ENCODE assay signal across 13 mouse cellular contexts in the genomic region with DNA sequence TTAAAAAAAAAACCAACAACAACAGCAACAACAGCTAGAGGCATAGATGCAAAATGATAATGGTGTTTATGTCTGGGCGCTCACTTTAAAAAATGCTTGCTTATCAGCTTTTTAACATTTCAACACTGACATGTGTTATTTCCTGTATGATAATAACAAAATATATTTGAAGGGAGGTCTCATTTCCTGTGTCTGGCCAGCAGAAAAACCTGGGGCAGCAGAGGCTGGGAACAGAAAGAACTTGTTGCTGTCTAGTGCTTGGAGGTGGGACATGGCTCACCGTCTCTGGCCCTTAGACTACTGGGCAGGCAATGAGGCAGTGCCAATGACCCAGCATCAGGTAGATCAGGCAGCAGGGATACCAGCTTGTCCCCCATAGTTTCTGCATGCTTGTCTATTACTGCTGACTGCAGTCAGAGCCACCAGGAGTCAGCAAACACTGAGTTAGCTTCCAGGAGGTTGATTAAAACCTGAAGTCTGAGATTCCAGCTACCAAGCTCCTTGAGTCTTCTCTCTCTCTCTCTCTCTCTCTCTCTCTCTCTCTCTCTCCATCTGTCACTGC. TPM values are rescaled to one million over a fixed set of nuclear protein-coding genes. Genes with fewer than 3 reads are reported as not detected.
A peak's percentile ranks its signal among the peaks of the same experiment; 100 is the strongest.
DNase-seq lines count a peak whose midpoint lies in the region; ATAC-seq and TF ChIP-seq lines count a peak whose summit lies in the region.
"Had no signal": no experiment of that assay in that cellular context is flagged by ENCODE, and none has a peak within 500 bp of the region (broad histone marks: within the 10 kb centered on the region; RNA-seq: fewer than 3 reads in every experiment).

No protein-coding gene starts in this region.

- H3K27me3 ChIP-seq in kidney, embryonic 16.5 days (ENCODE audit: insufficient read depth, low read length): peaks cover 34% of the 10 kb centered on the region
- no peaks in the 10 kb centered on the region; the same call in 1 of the 2 replicates for H3K27me3 ChIP-seq in cerebellum, adult 2 months (ENCODE audit: control insufficient read depth, insufficient read depth, low read length)

- intact Hi-C loops in left cerebral cortex, postnatal 4 days (cut with DNase I): no loop called here

- 0 out of 2 replicates have a peak overlapping the region, but pooled peaks have one; percentile 21 for H3K27ac ChIP-seq in kidney, embryonic 16.5 days (ENCODE audit: low read length)
- no peak overlapping the region for H3K27ac ChIP-seq in cerebellum, adult 2 months (ENCODE audit: insufficient read depth, low read length)
- H3K27ac ChIP-seq: hindbrain, embryonic 15.5 days; macrophage had no signal

- WGBS in kidney, embryonic 16.5 days: 41% methylated on average over 2 of the region's 2 CpGs
- 59% methylated on average over 2 of the region's 2 CpGs for WGBS in cerebellum, adult 2 months

- no peak for TF ChIP-seq POLR2A in cerebellum, adult 2 months (IDR thresholded peaks at IDR 0.05; ENCODE audit: borderline replicate concordance, insufficient read depth, low read length)

- DNase-seq in kidney, adult 8-10 months: no peak
- DNase-seq in A20 (ENCODE audit: low read depth, low spot score): peak; percentile 13
- DNase-seq in kidney, postnatal 10 days: peak; percentile 54
- DNase-seq in cerebellum, adult 2 months: no peak
- no peak for DNase-seq in left cerebral cortex, postnatal 4 days
- no peak for DNase-seq in right cerebral cortex, postnatal 36 days (ENCODE audit: low spot score in 2 of 2)
- DNase-seq: adrenal gland, adult 8-10 months; layer of hippocampus, adult 9-11 months; thymus, adult 18-20 months had no signal

- H3K4me2 ChIP-seq in kidney, embryonic 16.5 days (replicated peaks; ENCODE audit: low read depth, low read length): no peak overlapping the region
- H3K4me2 ChIP-seq: hindbrain, embryonic 15.5 days had no signal

- no peak overlapping the region for H3K9ac ChIP-seq in kidney, embryonic 16.5 days (replicated peaks; ENCODE audit: low read length)
- H3K9ac ChIP-seq: hindbrain, embryonic 15.5 days had no signal

- no peaks in the 10 kb centered on the region for H3K9me3 ChIP-seq in kidney, embryonic 16.5 days (ENCODE audit: low read length)
- H3K9me3 ChIP-seq: hindbrain, embryonic 15.5 days had no signal

- H3K4me3 ChIP-seq in kidney, embryonic 16.5 days (ENCODE audit: low read length): no peak overlapping the region
- H3K4me3 ChIP-seq in cerebellum, adult 2 months (replicated peaks; ENCODE audit: insufficient read depth, low read depth, low read length): no peak overlapping the region
- H3K4me3 ChIP-seq: hindbrain, embryonic 15.5 days had no signal

- H3K36me3 ChIP-seq in kidney, embryonic 16.5 days (ENCODE audit: insufficient read depth, low read length): no peaks in the 10 kb centered on the region
- H3K36me3 ChIP-seq: hindbrain, embryonic 15.5 days had no signal

- no peak for TF ChIP-seq CTCF in cerebellum, adult 2 months (IDR thresholded peaks at IDR 0.05; ENCODE audit: borderline replicate concordance, insufficient read depth, low read depth, low read length)

- ATAC-seq in kidney, embryonic 16.5 days (ENCODE audit: low FRiP score, low TSS enrichment): no peak
- ATAC-seq in CD4-positive, CD25-positive, alpha-beta regulatory T cell, adult 4 months: peak; percentile 58

- peaks cover 17% of the 10 kb centered on the region for H3K4me1 ChIP-seq in kidney, embryonic 16.5 days (ENCODE audit: insufficient read depth, low read length)
- H3K4me1 ChIP-seq in cerebellum, adult 2 months (ENCODE audit: control insufficient read depth, insufficient read depth, low read length): no peaks in the 10 kb centered on the region; the same call in 1 of the 2 replicates

RNA-seq across cellular contexts. Expression of a gene that starts 3.2 kb away (rescaled TPM):
- polyA plus RNA-seq in kidney, embryonic 16.5 days (2015; fragmentation: Nextera tagmentation; extraction: Ambion mirVana): 1.8 and 2.1 TPM in 2 replicates
- 1 to 10 TPM; 1.0 to 2.7 TPM for polyA plus RNA-seq in CD4-positive, CD25-positive, alpha-beta regulatory T cell, adult 4 months (2017; shearing (Covaris generic))
- polyA plus RNA-seq in cerebellum, adult 2 months (2012; rRNA removed): 6.2 and 7.1 TPM in 2 replicates
- 10 to 100 TPM; 39.2 to 59.4 TPM for total RNA-seq in left cerebral cortex, postnatal 4 days (2021)
- polyA plus RNA-seq: macrophage had no signal

RNA-seq across cellular contexts. Expression of a gene that starts 11.8 kb away (rescaled TPM):
- polyA plus RNA-seq in kidney, embryonic 16.5 days (2015; fragmentation: Nextera tagmentation; extraction: Ambion mirVana): 1,084 and 1,349 TPM in 2 replicates
- polyA plus RNA-seq in CD4-positive, CD25-positive, alpha-beta regulatory T cell, adult 4 months (2017; shearing (Covaris generic)): 1,000 to 10,000 TPM; 2,671 to 2,712 TPM
- 829 and 864 TPM in 2 replicates for polyA plus RNA-seq in cerebellum, adult 2 months (2012; rRNA removed)
- total RNA-seq in left cerebral cortex, postnatal 4 days (2021): 100 to 1,000 TPM; 539 to 588 TPM

RNA-seq across cellular contexts. Expression of a gene that starts 44.1 kb away (rescaled TPM):
- 10.5 and 12.6 TPM in 2 replicates for polyA plus RNA-seq in kidney, embryonic 16.5 days (2015; fragmentation: Nextera tagmentation; extraction: Ambion mirVana)
- under 1 TPM in 1 of 2 experiments, not detected in 1; 0.42 TPM for polyA plus RNA-seq in CD4-positive, CD25-positive, alpha-beta regulatory T cell, adult 4 months (2017; shearing (Covaris generic))
- polyA plus RNA-seq in cerebellum, adult 2 months (2012; rRNA removed): 0.39 and 0.60 TPM in 2 replicates
- not detected for total RNA-seq in left cerebral cortex, postnatal 4 days (2021)
- polyA plus RNA-seq: macrophage had no signal

RNA-seq across cellular contexts. Expression of a gene that starts 51.2 kb away (rescaled TPM):
- polyA plus RNA-seq in kidney, embryonic 16.5 days (2015; fragmentation: Nextera tagmentation; extraction: Ambion mirVana): 56.6 and 59.1 TPM in 2 replicates
- polyA plus RNA-seq in CD4-positive, CD25-positive, alpha-beta regulatory T cell, adult 4 months (2017; shearing (Covaris generic)): 10 to 100 TPM; 24.4 to 29.0 TPM
- polyA plus RNA-seq in cerebellum, adult 2 months (2012; rRNA removed): 103 and 104 TPM in 2 replicates
- 10 to 100 TPM; 73.8 to 79.7 TPM for total RNA-seq in left cerebral cortex, postnatal 4 days (2021)

Comparison
In these comparisons a context has a peak if more than half of its experiments do, and no peak if none do; other contexts are left out.
1. DNase-seq: peak in A20 (single experiment) and kidney, postnatal 10 days (single experiment); none in kidney, adult 8-10 months (0 of 2), cerebellum, adult 2 months (0 of 2), left cerebral cortex, postnatal 4 days (single experiment) and right cerebral cortex, postnatal 36 days (0 of 2).